Mouse (Mus musculus): ENCODE measurements around the gene Adprhl1.

DNA sequence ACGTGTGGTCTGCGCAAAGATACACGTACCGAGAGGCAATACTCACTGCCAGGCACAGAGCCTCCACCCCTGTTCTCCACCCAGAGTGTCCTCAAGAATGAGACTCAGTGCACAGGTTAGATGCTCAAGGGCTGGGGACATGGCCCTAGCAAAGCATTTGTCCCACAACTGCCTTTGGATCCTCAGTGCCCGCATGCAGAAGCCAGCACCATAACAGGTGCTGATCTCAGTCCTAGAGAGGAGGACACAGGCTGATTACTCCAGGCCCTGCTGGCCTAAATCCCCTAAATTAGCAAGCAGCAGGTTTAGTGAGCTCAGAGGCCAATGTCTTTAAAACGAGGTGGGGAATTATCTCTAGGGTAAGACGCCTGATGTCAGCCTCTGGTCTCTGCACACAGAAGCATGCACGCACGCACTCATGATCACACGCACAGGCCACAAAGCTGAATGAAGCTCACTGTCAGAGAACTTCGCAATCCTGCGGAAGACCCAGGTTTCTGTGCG lies 65.9 kb downstream of the Adprhl1 start:
- TF ChIP-seq CTCF (IDR thresholded peaks at IDR 0.05; ENCODE audit: control insufficient read depth, insufficient read depth, insufficient replicate concordance, low read depth, low read length) (no peak), POLR2A (IDR thresholded peaks at IDR 0.05; ENCODE audit: control insufficient read depth, low read depth, low read length) (no peak)
